Mouse (Mus musculus): ENCODE data around the gene Tmem243. TPM values are rescaled to one million over a fixed set of nuclear protein-coding genes. Genes with fewer than 3 reads are reported as not detected.

The Tmem243 gene
- polyA plus RNA-seq, 1 experiment from 2014 or later = 5.3 TPM

DNA sequence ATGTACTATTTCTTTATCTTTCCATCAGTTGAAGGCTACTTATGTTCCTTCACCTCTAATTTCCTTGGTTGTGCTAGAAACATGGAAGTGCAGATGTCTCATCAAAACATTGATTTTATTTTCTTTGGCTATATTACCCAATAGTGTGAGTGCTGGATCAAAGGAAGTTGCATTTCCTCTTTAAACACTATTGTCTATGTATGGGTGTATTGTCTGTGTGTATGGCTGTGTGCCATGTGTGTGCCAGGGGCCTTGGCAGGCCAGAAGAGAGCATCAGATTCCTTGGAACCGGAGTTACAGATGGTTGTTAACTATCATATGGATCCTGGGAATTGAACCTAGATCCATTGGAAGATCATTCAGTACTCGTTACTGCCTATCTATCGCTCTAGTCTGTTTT, 29.1 kb upstream of the Tmem243 start:
- no peak for ATAC-seq
- Histone ChIP-seq H3K4me3 (ENCODE audit: low read length) (no peak overlapping the region), H3K4me1 (ENCODE audit: control insufficient read depth, insufficient read depth, low read length) (peaks cover 9% of the 10 kb centered on the region), H3K4me2 (ENCODE audit: low read depth, low read length) (no peak overlapping the region), H3K9ac (ENCODE audit: low read depth, low read length) (no peak overlapping the region), H3K27me3 (replicated peaks; ENCODE audit: control insufficient read depth, insufficient read depth, low read length) (no peaks in the 10 kb centered on the region), H3K27ac (ENCODE audit: low read length) (no peak overlapping the region), H3K36me3 (ENCODE audit: control insufficient read depth, insufficient read depth, low read length) (no peaks in the 10 kb centered on the region), H3K9me3 (ENCODE audit: control insufficient read depth, low read length) (no peaks in the 10 kb centered on the region)
- 86% methylated on average over 3 of the region's 3 CpGs for WGBS

DNA sequence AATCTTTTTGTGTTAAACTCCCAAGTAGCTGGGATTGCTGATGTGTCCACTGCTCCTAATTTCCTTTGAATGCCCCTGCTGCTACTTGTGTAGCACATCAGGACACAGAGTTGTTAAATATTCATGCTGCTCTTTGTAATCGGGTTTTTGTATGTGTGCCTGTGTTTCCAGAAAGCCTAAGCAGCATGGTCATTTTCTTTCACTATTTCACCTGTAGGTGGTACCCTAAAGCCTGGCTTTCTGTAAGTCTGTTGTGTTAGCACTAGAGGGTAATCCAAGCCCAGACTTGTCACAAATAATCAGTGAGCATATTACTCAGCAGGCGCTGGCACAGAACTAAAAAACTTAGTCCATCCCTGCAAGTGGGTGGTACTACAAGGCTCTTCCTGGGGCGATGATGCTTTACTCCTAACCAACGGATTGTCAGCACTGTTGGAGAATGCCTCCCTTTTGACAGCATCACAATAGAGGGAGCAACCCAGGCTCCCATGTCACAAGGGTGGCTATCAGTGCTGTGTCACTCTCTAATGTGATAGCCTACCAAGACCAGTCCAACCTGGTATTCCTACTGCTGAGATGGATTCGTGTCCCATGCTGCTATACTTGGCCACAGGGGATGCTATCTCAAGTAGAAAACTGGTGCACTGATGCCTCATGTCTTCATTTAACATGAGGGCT, 27.2 kb upstream of the Tmem243 start:
- no peak overlapping the region for H3K4me2 ChIP-seq (ENCODE audit: low read depth, low read length)
- H3K27ac ChIP-seq (ENCODE audit: low read length) = no peak overlapping the region
- no peaks in the 10 kb centered on the region for H3K9me3 ChIP-seq (ENCODE audit: control insufficient read depth, low read length)
- WGBS = 58% methylated on average over 5 of the region's 5 CpGs
- no peaks in the 10 kb centered on the region for H3K36me3 ChIP-seq (ENCODE audit: control insufficient read depth, insufficient read depth, low read length)
- ATAC-seq = peak; percentile 21; the same call in 1 of the 2 replicates
- H3K9ac ChIP-seq (ENCODE audit: low read depth, low read length) = no peak overlapping the region
- H3K4me3 ChIP-seq (ENCODE audit: low read length) = no peak overlapping the region
- peaks cover 9% of the 10 kb centered on the region for H3K4me1 ChIP-seq (ENCODE audit: control insufficient read depth, insufficient read depth, low read length)
- no peaks in the 10 kb centered on the region for H3K27me3 ChIP-seq (replicated peaks; ENCODE audit: control insufficient read depth, insufficient read depth, low read length)

DNA sequence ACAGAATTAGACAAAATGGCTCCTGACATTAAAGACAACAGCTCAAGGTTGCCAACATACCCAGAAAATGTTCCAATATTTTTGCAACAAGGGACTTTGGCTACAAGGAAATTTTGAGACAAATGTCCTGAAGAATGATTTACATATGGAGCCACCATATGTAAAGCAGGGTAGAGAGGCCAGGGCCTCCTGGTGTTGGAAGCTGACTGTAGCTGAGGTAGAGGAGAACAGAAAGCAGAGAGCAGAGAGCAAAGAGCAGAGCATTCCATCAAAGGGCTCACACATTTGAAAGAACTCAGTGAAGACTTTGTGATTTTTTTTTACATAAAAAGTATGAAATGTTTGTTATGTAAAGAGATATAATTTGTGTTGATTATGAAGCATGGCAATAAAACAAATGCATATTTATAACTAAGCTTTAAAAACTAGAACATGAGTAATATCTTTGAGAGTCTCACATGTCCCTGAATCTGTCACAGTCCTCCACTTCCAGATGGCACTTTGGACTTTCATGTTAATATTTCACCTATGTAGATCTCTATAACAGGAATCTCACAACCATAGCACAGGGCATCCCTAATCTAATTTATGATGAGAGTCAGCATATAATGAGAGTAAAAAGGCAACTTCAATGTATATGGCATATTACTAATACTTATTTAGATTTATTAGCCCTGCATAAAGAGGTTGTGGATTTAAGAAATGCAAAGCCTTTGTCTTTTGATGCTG, 20.5 kb upstream of the Tmem243 start:
- H3K9ac ChIP-seq (ENCODE audit: low read depth, low read length) = no peak overlapping the region
- H3K4me3 ChIP-seq (ENCODE audit: low read length) = no peak overlapping the region
- H3K4me1 ChIP-seq (ENCODE audit: control insufficient read depth, insufficient read depth, low read length) = no peaks in the 10 kb centered on the region; the same call in 1 of the 2 replicates
- H3K36me3 ChIP-seq (ENCODE audit: control insufficient read depth, insufficient read depth, low read length) = no peaks in the 10 kb centered on the region
- ATAC-seq = peak; percentile 95
- no peaks in the 10 kb centered on the region for H3K27me3 ChIP-seq (replicated peaks; ENCODE audit: control insufficient read depth, insufficient read depth, low read length)
- no peak overlapping the region for H3K4me2 ChIP-seq (ENCODE audit: low read depth, low read length)
- no peaks in the 10 kb centered on the region for H3K9me3 ChIP-seq (ENCODE audit: control insufficient read depth, low read length)
- peak overlapping the region; percentile 87 for H3K27ac ChIP-seq (ENCODE audit: low read length)

DNA sequence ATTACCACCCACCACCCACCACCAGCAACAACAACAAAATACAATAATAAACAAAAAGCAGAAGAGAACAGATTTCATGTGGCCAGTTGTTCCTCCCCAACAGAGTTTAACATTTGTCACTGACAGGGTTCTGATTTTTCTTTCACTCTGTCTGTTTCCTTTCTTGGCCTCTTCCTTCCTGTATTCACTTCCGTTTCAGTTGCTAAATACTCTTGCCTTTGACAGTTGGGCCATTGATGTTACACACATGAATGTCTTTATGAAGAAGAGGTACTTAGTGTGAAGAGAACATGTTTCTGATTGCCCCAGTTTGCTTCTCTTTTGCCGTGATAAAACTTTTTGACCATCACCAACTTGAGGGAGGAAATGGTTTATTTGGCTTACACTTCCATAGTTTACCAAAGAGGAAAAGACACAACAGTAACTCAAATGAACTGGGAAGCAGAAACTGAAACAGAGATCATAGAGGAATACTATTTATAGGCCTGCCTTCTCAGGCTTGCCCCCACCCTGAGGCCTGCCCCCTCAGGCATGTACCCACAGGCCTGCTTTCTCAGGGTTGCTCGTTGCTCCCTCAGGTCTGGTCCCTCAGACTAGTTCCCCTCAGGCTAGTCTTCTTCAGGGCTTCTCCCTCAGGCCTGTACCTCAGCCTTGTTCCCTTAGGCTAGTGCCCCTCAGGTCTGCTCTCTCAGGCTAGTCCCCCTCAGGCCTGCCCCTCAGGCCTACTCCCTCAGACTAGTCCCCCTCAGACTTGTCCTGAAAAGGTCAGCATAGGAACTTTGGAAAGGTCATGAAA, 13.3 kb upstream of the Tmem243 start:
- H3K4me2 ChIP-seq (ENCODE audit: low read depth, low read length) = no peak overlapping the region
- WGBS = 60% methylated on average over 3 of the region's 3 CpGs
- ATAC-seq = no peak

DNA sequence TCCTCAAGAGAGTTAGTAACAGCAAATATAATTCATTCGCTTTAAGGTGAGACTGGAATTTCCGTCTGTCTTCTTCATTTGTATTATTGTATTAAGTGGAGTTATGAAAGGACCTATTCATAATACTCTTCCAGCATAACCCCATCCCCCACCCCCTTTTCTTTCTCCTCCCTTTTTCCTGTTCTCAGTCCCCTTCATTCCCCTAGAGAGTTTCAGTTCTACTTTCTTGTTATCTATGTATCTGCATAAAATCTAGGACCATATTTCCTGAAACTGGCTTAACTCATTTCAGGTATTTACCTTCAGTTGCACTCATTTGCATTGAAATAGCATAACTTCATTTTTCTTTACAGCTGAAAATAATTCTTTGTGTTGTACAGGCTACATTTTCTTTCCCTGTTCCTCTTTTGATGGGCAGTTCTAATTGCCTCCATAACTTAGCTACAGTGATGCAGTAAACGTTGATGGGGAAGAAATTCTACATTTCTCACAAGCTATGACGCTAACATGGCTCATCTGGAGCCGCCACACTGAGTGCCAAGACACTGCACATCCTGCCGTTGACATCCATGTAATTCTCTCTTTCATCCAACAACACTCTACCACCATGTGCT, 9.9 kb upstream of the Tmem243 start:
- Histone ChIP-seq H3K9ac (ENCODE audit: low read depth, low read length) (no peak overlapping the region), H3K36me3 (ENCODE audit: control insufficient read depth, insufficient read depth, low read length) (no peaks in the 10 kb centered on the region), H3K27me3 (replicated peaks; ENCODE audit: control insufficient read depth, insufficient read depth, low read length) (no peaks in the 10 kb centered on the region), H3K9me3 (ENCODE audit: control insufficient read depth, low read length) (no peaks in the 10 kb centered on the region), H3K4me1 (ENCODE audit: control insufficient read depth, insufficient read depth, low read length) (no peaks in the 10 kb centered on the region), H3K4me3 (ENCODE audit: low read length) (no peak overlapping the region), H3K27ac (ENCODE audit: low read length) (no peak overlapping the region), H3K4me2 (ENCODE audit: low read depth, low read length) (no peak overlapping the region)
- 76% methylated on average over 6 of the region's 6 CpGs for WGBS
- ATAC-seq = no peak

More for the DNA sequence above, 13.3 kb upstream of the Tmem243 start:
- H3K4me1 ChIP-seq (ENCODE audit: control insufficient read depth, insufficient read depth, low read length) = no peaks in the 10 kb centered on the region
- H3K9me3 ChIP-seq (ENCODE audit: control insufficient read depth, low read length) = no peaks in the 10 kb centered on the region
- no peak overlapping the region for H3K4me3 ChIP-seq (ENCODE audit: low read length)
- no peak overlapping the region for H3K9ac ChIP-seq (ENCODE audit: low read depth, low read length)
- no peak overlapping the region for H3K27ac ChIP-seq (ENCODE audit: low read length)
- H3K36me3 ChIP-seq (ENCODE audit: control insufficient read depth, insufficient read depth, low read length) = no peaks in the 10 kb centered on the region
- no peaks in the 10 kb centered on the region for H3K27me3 ChIP-seq (replicated peaks; ENCODE audit: control insufficient read depth, insufficient read depth, low read length)

DNA sequence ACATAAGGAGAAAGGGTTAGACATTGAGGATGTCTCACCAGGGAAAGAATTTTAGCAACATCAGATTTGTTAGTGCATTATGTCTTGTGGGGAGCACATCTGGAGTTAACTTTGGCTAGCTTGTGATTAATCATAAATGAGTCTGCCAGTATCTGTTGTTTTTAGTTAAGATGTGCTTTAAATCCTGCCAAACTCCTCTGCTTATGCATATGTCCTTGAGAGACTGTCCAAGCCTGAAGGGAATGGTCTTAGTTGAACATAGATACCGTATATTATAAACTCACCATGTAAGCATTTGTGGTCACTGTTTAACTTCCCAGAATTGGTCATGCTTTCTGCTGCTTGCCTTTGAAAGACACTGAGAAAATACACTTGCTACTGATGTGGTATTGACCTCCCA, 7.8 kb upstream of the Tmem243 start:
- no peak for ATAC-seq
- H3K4me2 ChIP-seq (ENCODE audit: low read depth, low read length) = no peak overlapping the region
- no peaks in the 10 kb centered on the region for H3K36me3 ChIP-seq (ENCODE audit: control insufficient read depth, insufficient read depth, low read length)
- no peaks in the 10 kb centered on the region for H3K4me1 ChIP-seq (ENCODE audit: control insufficient read depth, insufficient read depth, low read length)
- H3K4me3 ChIP-seq (ENCODE audit: low read length) = no peak overlapping the region
- no peak overlapping the region for H3K27ac ChIP-seq (ENCODE audit: low read length)
- no peaks in the 10 kb centered on the region for H3K27me3 ChIP-seq (replicated peaks; ENCODE audit: control insufficient read depth, insufficient read depth, low read length)
- 53% methylated on average over 1 of the region's 1 CpGs for WGBS
- H3K9ac ChIP-seq (ENCODE audit: low read depth, low read length) = no peak overlapping the region
- H3K9me3 ChIP-seq (ENCODE audit: control insufficient read depth, low read length) = peaks cover 5% of the 10 kb centered on the region

DNA sequence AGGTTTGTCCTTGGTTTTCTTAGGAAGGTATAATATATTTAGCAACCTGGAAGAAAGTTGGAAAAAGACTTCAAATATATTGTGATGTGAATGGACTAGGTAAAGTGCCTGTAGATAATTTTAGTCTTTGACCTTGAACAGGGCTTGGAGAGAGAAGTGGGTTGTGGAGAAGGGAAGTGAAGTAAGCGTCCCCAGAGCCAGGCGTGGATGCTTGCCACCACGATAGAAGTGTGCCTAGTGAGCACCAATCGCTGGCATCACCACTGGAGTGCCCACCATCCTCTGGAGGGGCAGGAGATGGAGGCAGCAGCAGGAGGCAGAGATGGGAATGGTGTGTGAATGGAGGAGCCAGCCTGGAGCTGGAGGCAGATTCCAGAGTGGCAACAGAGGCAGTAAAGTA, 7.0 kb upstream of the Tmem243 start:
- Histone ChIP-seq H3K27me3 (replicated peaks; ENCODE audit: control insufficient read depth, insufficient read depth, low read length) (no peaks in the 10 kb centered on the region), H3K4me3 (ENCODE audit: low read length) (no peak overlapping the region), H3K27ac (ENCODE audit: low read length) (no peak overlapping the region), H3K4me2 (ENCODE audit: low read depth, low read length) (no peak overlapping the region), H3K9ac (ENCODE audit: low read depth, low read length) (no peak overlapping the region), H3K36me3 (ENCODE audit: control insufficient read depth, insufficient read depth, low read length) (no peaks in the 10 kb centered on the region), H3K4me1 (ENCODE audit: control insufficient read depth, insufficient read depth, low read length) (no peaks in the 10 kb centered on the region), H3K9me3 (ENCODE audit: control insufficient read depth, low read length) (peaks cover 5% of the 10 kb centered on the region)
- no peak for ATAC-seq
- WGBS = 82% methylated on average over 4 of the region's 4 CpGs

DNA sequence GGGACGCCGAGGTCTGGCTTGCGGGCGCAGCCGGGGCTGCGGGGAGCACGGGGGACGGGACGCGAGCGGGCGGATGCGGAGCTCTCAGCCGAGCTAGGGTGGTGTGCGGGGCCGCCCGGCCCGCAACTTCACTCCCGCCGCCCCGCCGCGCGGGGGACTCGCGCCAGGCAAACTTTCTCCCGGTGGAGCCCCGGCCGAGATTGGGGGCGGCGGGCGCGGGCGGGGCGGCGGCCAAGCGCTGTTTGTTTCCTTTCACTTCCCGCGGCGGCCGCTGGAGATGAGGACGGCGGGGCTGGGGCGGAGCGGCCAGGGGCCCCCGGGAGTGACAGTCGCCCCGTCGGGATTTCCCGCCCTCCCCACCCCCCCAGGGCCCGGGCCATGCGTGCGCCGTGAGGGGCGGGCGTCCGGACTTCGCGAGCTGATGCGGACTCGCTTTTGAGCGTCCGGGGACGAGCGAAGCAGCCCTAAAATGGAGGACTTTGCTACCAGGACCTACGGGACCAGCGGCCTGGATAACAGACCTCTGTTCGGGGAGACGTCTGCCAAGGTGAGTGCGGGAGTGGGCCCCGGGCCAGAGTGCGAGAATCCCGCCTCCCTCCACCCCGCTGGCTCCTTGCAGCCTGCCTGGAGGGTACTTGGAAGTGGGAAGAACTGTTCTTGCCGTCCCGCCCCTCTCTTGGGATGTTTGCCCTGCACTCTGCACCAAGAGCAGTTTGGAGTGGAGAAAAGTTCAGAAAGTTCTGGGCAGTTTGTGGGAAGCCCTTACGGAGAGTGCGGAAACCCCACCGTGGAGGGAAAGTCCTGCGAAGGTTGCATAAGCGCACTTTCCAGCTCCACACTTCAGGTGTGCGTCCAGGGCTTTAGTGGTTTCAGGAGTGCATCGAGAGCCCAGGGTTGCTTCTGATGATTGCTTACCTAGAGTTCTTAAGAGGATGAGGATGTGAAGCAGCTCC, 657 bp downstream of the Tmem243 start:
- Histone ChIP-seq H3K9ac (ENCODE audit: low read depth, low read length) (peak overlapping the region; percentile 89), H3K4me2 (ENCODE audit: low read depth, low read length) (peak overlapping the region; percentile 63), H3K27me3 (replicated peaks; ENCODE audit: control insufficient read depth, insufficient read depth, low read length) (0 out of 2 replicates have a peak, but pooled peaks cover 3% of the 10 kb centered on the region), H3K4me3 (ENCODE audit: low read length) (peak overlapping the region; percentile 93), H3K4me1 (ENCODE audit: control insufficient read depth, insufficient read depth, low read length) (peaks cover 11% of the 10 kb centered on the region; the same call in 1 of the 2 replicates), H3K36me3 (ENCODE audit: control insufficient read depth, insufficient read depth, low read length) (no peaks in the 10 kb centered on the region), H3K27ac (ENCODE audit: low read length) (peak overlapping the region; percentile 60), H3K9me3 (ENCODE audit: control insufficient read depth, low read length) (peaks cover 4% of the 10 kb centered on the region)
- ATAC-seq = peak; percentile 89
- WGBS = under 1% methylated on average over 69 of the region's 83 CpGs
